Mouse (Mus musculus) myocyte (in vitro differentiated cells): ENCODE results near the gene Rdh5.

Source experiments
- CEBPB ChIP-seq: IDR thresholded peaks from 2 replicates; pipeline ENCODE4 v1.6.1; 2011; ENCODE audit warnings: mild to moderate bottlenecking, moderate library complexity; ENCODE audit not compliant: poor library complexity, insufficient read depth, severe bottlenecking
- E2F4 ChIP-seq: IDR thresholded peaks from one replicate; pipeline ENCODE4 v1.6.1; 2011; ENCODE audit warnings: mild to moderate bottlenecking, control low read depth, moderate library complexity; ENCODE audit not compliant: insufficient read depth
- MAX ChIP-seq: IDR thresholded peaks from one replicate; pipeline ENCODE4 v1.6.1; 2011; ENCODE audit warnings: low read depth, mild to moderate bottlenecking, control low read depth
- MYOD1 ChIP-seq, 3 experiments: IDR thresholded peaks; one replicate each; pipeline ENCODE4 v1.6.1; 2011; ENCODE audit warnings: control low read depth in 2 of 3, low read depth in 2 of 3, mild to moderate bottlenecking in 2 of 3, moderate library complexity in 1 of 3; ENCODE audit not compliant: insufficient read length in 2 of 3, control insufficient read depth in 1 of 3
- MYOG ChIP-seq, 3 experiments: IDR thresholded peaks; one replicate each; pipeline ENCODE4 v1.6.1; 2011; ENCODE audit warnings: control low read depth in 2 of 3, low read depth in 2 of 3, mild to moderate bottlenecking in 2 of 3; ENCODE audit not compliant: insufficient read length in 2 of 3, control insufficient read depth in 1 of 3, insufficient read depth in 1 of 3
- POLR2A ChIP-seq: IDR thresholded peaks from one replicate; pipeline ENCODE4 v1.6.1; 2011; ENCODE audit warnings: low read depth, mild to moderate bottlenecking, control low read depth, moderate library complexity; ENCODE audit not compliant: insufficient read length
- POLR2AphosphoS2 ChIP-seq: IDR thresholded peaks from one replicate; pipeline ENCODE4 v1.6.1; 2011; ENCODE audit warnings: low read depth, control low read depth; ENCODE audit not compliant: insufficient read length
- REST ChIP-seq: IDR thresholded peaks from one replicate; pipeline ENCODE4 v1.6.1; 2011; ENCODE audit warnings: mild to moderate bottlenecking, control low read depth, moderate library complexity; ENCODE audit not compliant: insufficient read depth, insufficient read length
- TCF12 ChIP-seq: IDR thresholded peaks from one replicate; pipeline ENCODE4 v1.6.1; 2011; ENCODE audit warnings: mild to moderate bottlenecking, control low read depth; ENCODE audit not compliant: poor library complexity, insufficient read depth, severe bottlenecking
- TCF3 ChIP-seq: IDR thresholded peaks from one replicate; pipeline ENCODE4 v1.6.1; 2011; ENCODE audit warnings: low read depth, control low read depth; ENCODE audit not compliant: insufficient read length
- USF1 ChIP-seq: IDR thresholded peaks from one replicate; pipeline ENCODE4 v1.6.1; 2011; ENCODE audit warnings: low read depth, mild to moderate bottlenecking, control low read depth, moderate library complexity

DNA sequence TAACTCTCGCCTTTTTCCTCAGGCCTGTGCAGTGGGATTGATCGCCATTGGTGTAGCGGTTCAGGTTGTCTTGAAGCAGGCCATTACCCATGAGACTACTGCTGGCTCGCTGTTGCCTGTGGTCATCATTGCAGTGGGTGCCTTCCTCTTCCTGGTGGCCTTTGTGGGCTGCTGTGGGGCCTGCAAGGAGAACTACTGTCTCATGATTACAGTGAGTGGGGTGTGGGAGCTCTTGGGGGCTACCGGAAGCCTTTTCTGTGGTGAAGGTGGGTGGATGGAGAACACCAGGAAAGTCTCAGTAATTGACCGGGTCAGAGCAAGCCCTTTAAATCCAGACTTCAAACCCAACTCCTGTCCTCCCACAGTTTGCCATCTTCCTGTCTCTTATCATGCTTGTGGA, 11.3 kb downstream of the Rdh5 start:
- TF ChIP-seq USF1, result no peak
- TF ChIP-seq E2F4, result no peak
- TF ChIP-seq POLR2A, result no peak
- no peak for TF ChIP-seq MYOD1 (IDR thresholded peaks at IDR 0.05; ENCODE audit: control insufficient read depth in 1 of 3, insufficient read length in 2 of 3, low read depth in 2 of 3)
- no peak for TF ChIP-seq MAX
- no peak for TF ChIP-seq TCF12
- TF ChIP-seq TCF3, result no peak
- no peak for TF ChIP-seq MYOG (IDR thresholded peaks at IDR 0.05; ENCODE audit: control insufficient read depth in 1 of 3, insufficient read depth in 1 of 3, insufficient read length in 2 of 3, low read depth in 2 of 3)
- no peak for TF ChIP-seq REST
- TF ChIP-seq POLR2AphosphoS2, result no peak
- no peak for TF ChIP-seq CEBPB
